Mouse (Mus musculus): ENCODE data around the gene Nmt1. TPM values are rescaled to one million over a fixed set of nuclear protein-coding genes. Genes with fewer than 3 reads are reported as not detected.
A peak's percentile ranks its signal among the peaks of the same experiment; 100 is the strongest.

The Nmt1 gene
- polyA plus RNA-seq, 1 experiment, result 91.1 TPM

- Histone ChIP-seq H3K27ac (ENCODE audit: insufficient read depth, low read length) (no peak overlapping the region), H3K4me3 (ENCODE audit: insufficient read depth, low read length) (no peak overlapping the region), H3K4me1 (ENCODE audit: control insufficient read depth, insufficient read depth, low read length) (no peaks in the 10 kb centered on the region)
- no peak for TF ChIP-seq CTCF (IDR thresholded peaks at IDR 0.05; ENCODE audit: borderline replicate concordance, insufficient read depth, low read length)
- TF ChIP-seq POLR2A (IDR thresholded peaks at IDR 0.05; ENCODE audit: low read depth, low read length), result no peak
Observed at GRCm38 (mm10) chr11:103081631-103082030, 53.6 kb downstream of the Nmt1 start.

GRCm38 (mm10) chr11:103093306-103093705 is 65.3 kb downstream of the Nmt1 start:
- Histone ChIP-seq H3K4me1 (ENCODE audit: control insufficient read depth, insufficient read depth, low read length) (peaks cover 21% of the 10 kb centered on the region), H3K4me3 (ENCODE audit: insufficient read depth, low read length) (no peak overlapping the region), H3K27ac (ENCODE audit: insufficient read depth, low read length) (peak overlapping the region; percentile 72)
- TF ChIP-seq CTCF (IDR thresholded peaks at IDR 0.05; ENCODE audit: borderline replicate concordance, insufficient read depth, low read length) (no peak), POLR2A (IDR thresholded peaks at IDR 0.05; ENCODE audit: low read depth, low read length) (no peak)

- peak overlapping the region; percentile 72 for H3K27ac ChIP-seq (ENCODE audit: insufficient read depth, low read length)
- TF ChIP-seq POLR2A (IDR thresholded peaks at IDR 0.05; ENCODE audit: low read depth, low read length) (peak; percentile 54), CTCF (IDR thresholded peaks at IDR 0.05; ENCODE audit: borderline replicate concordance, insufficient read depth, low read length) (no peak)
- H3K4me1 ChIP-seq (ENCODE audit: control insufficient read depth, insufficient read depth, low read length), result peaks cover 21% of the 10 kb centered on the region
- no peak overlapping the region for H3K4me3 ChIP-seq (ENCODE audit: insufficient read depth, low read length)
Observed at GRCm38 (mm10) chr11:103093862-103094833, 66.2 kb downstream of the Nmt1 start.

- no peak for TF ChIP-seq POLR2A (IDR thresholded peaks at IDR 0.05; ENCODE audit: low read depth, low read length)
- TF ChIP-seq CTCF (IDR thresholded peaks at IDR 0.05; ENCODE audit: borderline replicate concordance, insufficient read depth, low read length), result no peak
- no peak overlapping the region for H3K4me3 ChIP-seq (ENCODE audit: insufficient read depth, low read length)
- H3K27ac ChIP-seq (ENCODE audit: insufficient read depth, low read length), result peak overlapping the region; percentile 43; the same call in 1 of the 2 replicates
- peaks cover 23% of the 10 kb centered on the region for H3K4me1 ChIP-seq (ENCODE audit: control insufficient read depth, insufficient read depth, low read length)
Observed at GRCm38 (mm10) chr11:103095107-103095670, 67.2 kb downstream of the Nmt1 start.

GRCm38 (mm10) chr11:103095801-103096200 is 67.8 kb downstream of the Nmt1 start:
- no peak for TF ChIP-seq CTCF (IDR thresholded peaks at IDR 0.05; ENCODE audit: borderline replicate concordance, insufficient read depth, low read length)
- no peak for TF ChIP-seq POLR2A (IDR thresholded peaks at IDR 0.05; ENCODE audit: low read depth, low read length)

GRCm38 (mm10) chr11:103096979-103097894 is 69.2 kb downstream of the Nmt1 start:
- H3K4me1 ChIP-seq (ENCODE audit: control insufficient read depth, insufficient read depth, low read length), result peaks cover 23% of the 10 kb centered on the region
- H3K4me3 ChIP-seq (ENCODE audit: insufficient read depth, low read length), result no peak overlapping the region
- H3K27ac ChIP-seq (ENCODE audit: insufficient read depth, low read length), result peak overlapping the region; percentile 49
- TF ChIP-seq CTCF (IDR thresholded peaks at IDR 0.05; ENCODE audit: borderline replicate concordance, insufficient read depth, low read length) (no peak), POLR2A (IDR thresholded peaks at IDR 0.05; ENCODE audit: low read depth, low read length) (no peak)

More at GRCm38 (mm10) chr11:103095801-103096200, 67.8 kb downstream of the Nmt1 start:
- H3K4me3 ChIP-seq (ENCODE audit: insufficient read depth, low read length), result no peak overlapping the region
- H3K27ac ChIP-seq (ENCODE audit: insufficient read depth, low read length), result no peak overlapping the region
- H3K4me1 ChIP-seq (ENCODE audit: control insufficient read depth, insufficient read depth, low read length), result peaks cover 23% of the 10 kb centered on the region

GRCm38 (mm10) chr11:103098531-103099190 is 70.7 kb downstream of the Nmt1 start:
- TF ChIP-seq POLR2A (IDR thresholded peaks at IDR 0.05; ENCODE audit: low read depth, low read length) (no peak), CTCF (IDR thresholded peaks at IDR 0.05; ENCODE audit: borderline replicate concordance, insufficient read depth, low read length) (no peak)
- no peak overlapping the region for H3K27ac ChIP-seq (ENCODE audit: insufficient read depth, low read length)
- H3K4me1 ChIP-seq (ENCODE audit: control insufficient read depth, insufficient read depth, low read length), result peaks cover 23% of the 10 kb centered on the region
- no peak overlapping the region for H3K4me3 ChIP-seq (ENCODE audit: insufficient read depth, low read length)

GRCm38 (mm10) chr11:103099352-103099940 is 71.5 kb downstream of the Nmt1 start:
- no peak overlapping the region for H3K4me3 ChIP-seq (ENCODE audit: insufficient read depth, low read length)
- TF ChIP-seq CTCF (IDR thresholded peaks at IDR 0.05; ENCODE audit: borderline replicate concordance, insufficient read depth, low read length), result no peak
- TF ChIP-seq POLR2A (IDR thresholded peaks at IDR 0.05; ENCODE audit: low read depth, low read length), result no peak
- peaks cover 16% of the 10 kb centered on the region for H3K4me1 ChIP-seq (ENCODE audit: control insufficient read depth, insufficient read depth, low read length)
- no peak overlapping the region for H3K27ac ChIP-seq (ENCODE audit: insufficient read depth, low read length)

Data from embryonic fibroblast, embryonic 13.5 days (primary cell).